Mouse (Mus musculus) thymus, postnatal 10 days (tissue): ENCODE measurements around the gene Kitl.

Experiments
- DNase-seq, 2 experiments: peaks; one replicate each; pipeline ENCODE4 v3.0.0; 2021; ENCODE audit warnings: low spot score in 2 of 2

The Kitl gene

GRCm38 (mm10) chr10:100026778-100027177 lies 11.3 kb downstream of the Kitl start:
- no peak for DNase-seq

GRCm38 (mm10) chr10:100030385-100030784 lies 15.0 kb downstream of the Kitl start:
- DNase-seq: no peak

GRCm38 (mm10) chr10:100030980-100031516 lies 15.6 kb downstream of the Kitl start:
- no peak for DNase-seq

GRCm38 (mm10) chr10:100031631-100032030 lies 16.2 kb downstream of the Kitl start:
- DNase-seq: no peak

GRCm38 (mm10) chr10:100032566-100032965 lies 17.1 kb downstream of the Kitl start:
- no peak for DNase-seq

- no peak for DNase-seq
Observed at GRCm38 (mm10) chr10:100036021-100036420, 20.6 kb downstream of the Kitl start.

GRCm38 (mm10) chr10:100038342-100038898 lies 23.0 kb downstream of the Kitl start:
- DNase-seq: no peak

GRCm38 (mm10) chr10:100038994-100039393 lies 23.6 kb downstream of the Kitl start:
- DNase-seq: no peak

- no peak for DNase-seq
Observed at GRCm38 (mm10) chr10:100043748-100044147, 28.3 kb downstream of the Kitl start.

- no peak for DNase-seq
Observed at GRCm38 (mm10) chr10:100044153-100044552, 28.7 kb downstream of the Kitl start.

- no peak for DNase-seq
Observed at GRCm38 (mm10) chr10:100051146-100051783, 35.8 kb downstream of the Kitl start.

GRCm38 (mm10) chr10:100052404-100052803 lies 37.0 kb downstream of the Kitl start:
- DNase-seq: no peak

GRCm38 (mm10) chr10:100052911-100053310 lies 37.5 kb downstream of the Kitl start:
- no peak for DNase-seq

GRCm38 (mm10) chr10:100054006-100054405 lies 38.6 kb downstream of the Kitl start:
- DNase-seq: no peak

- no peak for DNase-seq
Observed at GRCm38 (mm10) chr10:100055082-100055481, 39.7 kb downstream of the Kitl start.

GRCm38 (mm10) chr10:100057106-100057623 lies 41.7 kb downstream of the Kitl start:
- DNase-seq: no peak

- no peak for DNase-seq
Observed at GRCm38 (mm10) chr10:100059356-100059755, 43.9 kb downstream of the Kitl start.

- no peak for DNase-seq
Observed at GRCm38 (mm10) chr10:100065529-100066301, 50.3 kb downstream of the Kitl start.

- DNase-seq: no peak
Observed at GRCm38 (mm10) chr10:100066374-100066773, 50.9 kb downstream of the Kitl start.

GRCm38 (mm10) chr10:100072641-100073040 lies 57.2 kb downstream of the Kitl start:
- DNase-seq: no peak

GRCm38 (mm10) chr10:100073092-100073491 lies 57.7 kb downstream of the Kitl start:
- no peak for DNase-seq

- no peak for DNase-seq
Observed at GRCm38 (mm10) chr10:100101115-100101514, 85.7 kb downstream of the Kitl start.
